Mouse (Mus musculus) bone marrow macrophage, adult 2 months (primary cell): Measurements from ENCODE around the gene Bves.

ENCODE experiments used
- CTCF ChIP-seq: IDR thresholded peaks from 2 replicates; pipeline ENCODE4 v1.5.1; 2012; ENCODE audit warnings: low read depth, mild to moderate bottlenecking, low read length, moderate library complexity
- POLR2A ChIP-seq: IDR thresholded peaks from 2 replicates; pipeline ENCODE4 v1.6.1; 2012; ENCODE audit warnings: mild to moderate bottlenecking, low read depth, low read length, borderline replicate concordance

DNA sequence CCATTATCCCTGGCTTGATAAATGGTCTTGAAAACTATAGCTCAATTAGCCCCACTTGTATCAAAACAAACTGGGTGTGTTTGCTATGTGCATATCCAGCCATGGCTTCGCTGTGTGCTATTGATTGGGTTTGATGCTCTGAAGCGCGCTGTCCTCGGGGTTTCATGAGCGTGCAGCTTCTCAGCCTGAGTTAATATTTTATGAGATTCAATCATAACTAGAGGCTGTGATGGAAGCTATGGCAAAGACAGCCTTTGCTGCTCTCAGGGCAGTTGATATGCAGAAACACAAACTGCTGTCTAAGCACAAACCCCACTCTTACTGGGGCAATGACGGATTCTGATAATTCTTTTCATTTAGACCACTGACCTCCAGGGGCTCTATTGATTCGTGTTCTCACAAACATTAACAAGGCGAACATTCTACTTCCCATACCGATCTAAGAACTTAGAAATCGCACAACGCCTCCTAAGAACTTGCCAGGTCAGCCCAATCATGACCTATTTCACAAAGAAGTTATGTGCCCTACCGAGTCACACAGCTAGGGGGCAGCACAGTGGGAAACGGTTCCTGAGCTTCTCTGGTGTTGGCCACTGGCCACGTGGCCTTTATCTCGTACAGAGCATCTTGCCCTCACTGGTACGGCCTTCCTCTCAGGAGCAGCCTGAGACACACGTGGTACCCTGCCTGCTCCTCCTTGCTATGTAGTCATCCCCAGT lies 31.6 kb downstream of the Bves start:
- TF ChIP-seq CTCF (no peak), POLR2A (no peak)
